Mouse (Mus musculus) heart, adult 2 months (tissue): ENCODE measurements around the gene Hcrt.

ENCODE experiments used
- CTCF ChIP-seq: fragments of 200-600 bp; IDR thresholded peaks from 2 replicates; pipeline ENCODE4 v1.8.1; 2022; ENCODE audit warnings: antibody characterized with exemption, mild to moderate bottlenecking, moderate library complexity
- EP300 ChIP-seq: fragments of 200-500 bp; IDR thresholded peaks from 2 replicates; pipeline ENCODE4 v1.6.1; 2011; ENCODE audit warnings: low read depth, low read length, control low read depth; ENCODE audit not compliant: insufficient read depth
- POLR2A ChIP-seq: fragments of 200-500 bp; IDR thresholded peaks from 2 replicates; pipeline ENCODE4 v1.6.1; 2011; ENCODE audit warnings: mild to moderate bottlenecking, low read depth, low read length, control low read depth; ENCODE audit not compliant: insufficient read depth

DNA sequence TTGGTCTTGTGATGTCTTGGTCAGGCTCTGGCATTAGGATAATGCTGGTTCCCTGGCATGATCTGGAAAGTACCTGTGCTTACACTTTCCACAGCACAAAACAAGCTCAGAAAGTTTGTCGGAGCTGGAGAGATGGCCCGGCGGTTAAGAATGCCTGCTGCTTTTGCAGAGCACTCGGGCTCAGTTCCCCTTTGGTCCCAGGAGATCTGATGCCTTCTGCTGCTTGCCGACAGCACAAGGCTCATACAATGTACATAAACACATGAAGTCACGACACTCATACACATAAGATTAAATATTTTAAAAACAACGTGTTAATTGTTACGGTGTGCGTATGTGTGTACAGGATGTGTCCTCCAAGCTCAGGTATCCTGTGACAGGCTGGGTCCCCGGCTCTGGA is 13.2 kb upstream of the Hcrt start:
- TF ChIP-seq CTCF (no peak), POLR2A (no peak), EP300 (no peak)
